Mouse (Mus musculus) ES-E14 (cell line): Measurements from ENCODE around the gene Cadps.

ENCODE experiments used
- CHD2 ChIP-seq: IDR thresholded peaks from 2 replicates; pipeline ENCODE4 v1.6.1; 2014; ENCODE audit warnings: mild to moderate bottlenecking, low read depth, low read length, inconsistent platforms
- HCFC1 ChIP-seq: IDR thresholded peaks from 2 replicates; pipeline ENCODE4 v1.6.1; 2012; ENCODE audit warnings: low read length, inconsistent platforms, borderline replicate concordance; ENCODE audit not compliant: insufficient read depth
- MAFK ChIP-seq: IDR thresholded peaks from 2 replicates; pipeline ENCODE4 v1.6.1; 2014; ENCODE audit warnings: mild to moderate bottlenecking, low read depth, low read length, inconsistent platforms; ENCODE audit not compliant: insufficient read depth
- ZC3H11A ChIP-seq: IDR thresholded peaks from 2 replicates; pipeline ENCODE4 v1.6.1; 2012; ENCODE audit warnings: low read depth, mild to moderate bottlenecking, inconsistent platforms, low read length, borderline replicate concordance
- ZNF384 ChIP-seq: IDR thresholded peaks from 2 replicates; pipeline ENCODE4 v1.6.1; 2012; ENCODE audit warnings: low read depth, low read length, inconsistent platforms

- no peak for TF ChIP-seq HCFC1
- TF ChIP-seq MAFK = no peak
- no peak for TF ChIP-seq ZNF384
- no peak for TF ChIP-seq CHD2
- TF ChIP-seq ZC3H11A = no peak
Observed at GRCm38 (mm10) chr14:12718766-12719165, 104.1 kb downstream of the Cadps start.
